Mouse (Mus musculus) cortical plate, adult 2 months (tissue): Measurements from ENCODE around the gene Safb2. TPM values are rescaled to one million over a fixed set of nuclear protein-coding genes. Genes with fewer than 3 reads are reported as not detected.
"Not testable (repeated sequence)": the region's sequence is repeated elsewhere in the genome, so short reads cannot be mapped to it uniquely, and the experiment has no call there.

Experiments used
- H3K27ac ChIP-seq: fragments of 200-500 bp; 2 replicates; pipeline ENCODE4 v1.5.1; 2012; ENCODE audit warnings: low read length, control low read depth, inconsistent platforms; ENCODE audit not compliant: insufficient read depth
- H3K4me1 ChIP-seq: fragments of 200-500 bp; 2 replicates; pipeline ENCODE4 v1.6.1; 2011; ENCODE audit warnings: low read length; ENCODE audit not compliant: control insufficient read depth, insufficient read depth
- H3K4me3 ChIP-seq: fragments of 200-500 bp; 2 replicates; pipeline ENCODE4 v1.5.1; 2011; ENCODE audit warnings: mild to moderate bottlenecking, low read length, control low read depth; ENCODE audit not compliant: insufficient read depth
- CTCF ChIP-seq: fragments of 200-500 bp; IDR thresholded peaks from 2 replicates; pipeline ENCODE4 v1.5.1; 2011; ENCODE audit warnings: mild to moderate bottlenecking, control low read depth, low read length; ENCODE audit not compliant: insufficient read depth; ENCODE audit errors: extremely low read depth
- POLR2A ChIP-seq: fragments of 200-500 bp; IDR thresholded peaks from 2 replicates; pipeline ENCODE4 v1.6.1; 2011; ENCODE audit warnings: mild to moderate bottlenecking, low read length, control low read depth; ENCODE audit not compliant: insufficient read depth; ENCODE audit errors: extremely low read depth
- polyA plus RNA-seq: library from polyadenylated mRNA; depleted of rRNA; stranded (reverse); fragments of >200 nt; gene quantifications from 2 replicates; pipeline ENCODE4 v1.2.3, GENCODE M21; 2012

Safb2 gene
- polyA plus RNA-seq, 1 experiment, result 93.0 TPM

GRCm38 (mm10) chr17:56616725-56617124 is 32.3 kb upstream of the Safb2 start:
- Histone ChIP-seq H3K27ac (no peak overlapping the region), H3K4me1 (peaks cover 4% of the 10 kb centered on the region; the same call in 1 of the 2 replicates), H3K4me3 (no peak overlapping the region)
- TF ChIP-seq POLR2A, result no peak
- no peak for TF ChIP-seq CTCF

GRCm38 (mm10) chr17:56615792-56616191 is 31.4 kb upstream of the Safb2 start:
- TF ChIP-seq CTCF, result no peak
- TF ChIP-seq POLR2A, result no peak
- peaks cover 4% of the 10 kb centered on the region; the same call in 1 of the 2 replicates for H3K4me1 ChIP-seq
- H3K4me3 ChIP-seq, result no peak overlapping the region
- H3K27ac ChIP-seq, result no peak overlapping the region

GRCm38 (mm10) chr17:56615136-56615784 is 30.9 kb upstream of the Safb2 start:
- Histone ChIP-seq H3K4me3 (no peak overlapping the region), H3K4me1 (peaks cover 5% of the 10 kb centered on the region; the same call in 1 of the 2 replicates), H3K27ac (no peak overlapping the region)
- no peak for TF ChIP-seq CTCF
- TF ChIP-seq POLR2A, result no peak

GRCm38 (mm10) chr17:56614391-56615135 is 30.2 kb upstream of the Safb2 start:
- Histone ChIP-seq H3K27ac (no peak overlapping the region), H3K4me3 (peak overlapping the region; percentile 73; the same call in 1 of the 2 replicates), H3K4me1 (peaks cover 6% of the 10 kb centered on the region; the same call in 1 of the 2 replicates)
- TF ChIP-seq CTCF (no peak), POLR2A (no peak)

- not testable (repeated sequence) for H3K4me1 ChIP-seq
- 0 out of 2 replicates have a peak, but pooled peaks have one; percentile 21 for TF ChIP-seq POLR2A
- H3K4me3 ChIP-seq, result peak overlapping the region; percentile 73
- peak overlapping the region; percentile 91 for H3K27ac ChIP-seq
Measured at GRCm38 (mm10) chr17:56613893-56614292, 29.5 kb upstream of the Safb2 start.

- peak within 1 kb of the TSS; percentile 91 for H3K27ac ChIP-seq
- peak within 1 kb of the TSS; percentile 73 for H3K4me3 ChIP-seq
- H3K4me1 ChIP-seq, result peaks cover 8% of the 10 kb centered on the region; the same call in 1 of the 2 replicates
- peak; percentile 73 for TF ChIP-seq POLR2A
- peak; percentile 81 for TF ChIP-seq CTCF
Measured at GRCm38 (mm10) chr17:56613236-56613844, 29.0 kb upstream of the Safb2 start, which contains the start of gene Rpl36. Rpl36 (plus strand) TSS chr17:56613416.

GRCm38 (mm10) chr17:56612565-56612939 is 28.2 kb upstream of the Safb2 start:
- H3K27ac ChIP-seq, H3K4me3 ChIP-seq, H3K4me1 ChIP-seq: not testable (repeated sequence)

GRCm38 (mm10) chr17:56611861-56612564 is 27.6 kb upstream of the Safb2 start:
- H3K4me3 ChIP-seq, result no peak overlapping the region
- H3K27ac ChIP-seq, result no peak overlapping the region
- TF ChIP-seq POLR2A, result no peak
- no peak for TF ChIP-seq CTCF
- peaks cover 8% of the 10 kb centered on the region; the same call in 1 of the 2 replicates for H3K4me1 ChIP-seq

- no peak overlapping the region for H3K27ac ChIP-seq
- H3K4me1 ChIP-seq, result peaks cover 8% of the 10 kb centered on the region; the same call in 1 of the 2 replicates
- TF ChIP-seq POLR2A (no peak), CTCF (no peak)
Measured at GRCm38 (mm10) chr17:56611323-56611722, 26.9 kb upstream of the Safb2 start.

More at GRCm38 (mm10) chr17:56611323-56611722, 26.9 kb upstream of the Safb2 start:
- H3K4me3 ChIP-seq, result no peak overlapping the region
